Mouse (Mus musculus) E14TG2a.4 (cell line): ENCODE data around the gene Park7.
A peak's percentile ranks its signal among the peaks of the same experiment; 100 is the strongest.

Source experiments
- H3K27me3 ChIP-seq: 2 replicates; pipeline ENCODE4 v1.6.1; 2014; ENCODE audit warnings: low read length, control low read depth; ENCODE audit not compliant: insufficient read depth
- H3K36me3 ChIP-seq: 2 replicates; pipeline ENCODE4 v1.6.1; 2014; ENCODE audit warnings: low read length, control low read depth; ENCODE audit not compliant: insufficient read depth
- H3K4me1 ChIP-seq: replicated peaks from 2 replicates; pipeline ENCODE4 v1.6.1; 2014; ENCODE audit warnings: low read depth, low read length, control low read depth
- H3K4me3 ChIP-seq: replicated peaks from 2 replicates; pipeline ENCODE4 v1.5.1; 2014; ENCODE audit warnings: mild to moderate bottlenecking, low read length
- H3K9me3 ChIP-seq: 2 replicates; pipeline ENCODE4 v1.6.1; 2014; ENCODE audit warnings: low read length, control low read depth
- CTCF ChIP-seq: conservative IDR thresholded peaks from 2 replicates; pipeline ENCODE4 v1.5.1; 2014; ENCODE audit warnings: low read length
- NANOG ChIP-seq: IDR thresholded peaks from 2 replicates; pipeline ENCODE4 v1.6.1; 2014; ENCODE audit warnings: borderline replicate concordance, low read length, mixed read lengths
- POU5F1 ChIP-seq: IDR thresholded peaks from 2 replicates; pipeline ENCODE4 v1.6.1; 2014; ENCODE audit warnings: low read length, borderline replicate concordance

Park7 gene

GRCm38 (mm10) chr4:150872681-150873080 lies 41.6 kb downstream of the Park7 start:
- H3K4me1 ChIP-seq = peaks cover 73% of the 10 kb centered on the region
- H3K27me3 ChIP-seq = no peaks in the 10 kb centered on the region
- no peaks in the 10 kb centered on the region for H3K9me3 ChIP-seq
- peaks cover 21% of the 10 kb centered on the region for H3K36me3 ChIP-seq
- no peak for TF ChIP-seq POU5F1
- no peak for TF ChIP-seq CTCF
- no peak for TF ChIP-seq NANOG
- peak overlapping the region; percentile 60 for H3K4me3 ChIP-seq

DNA sequence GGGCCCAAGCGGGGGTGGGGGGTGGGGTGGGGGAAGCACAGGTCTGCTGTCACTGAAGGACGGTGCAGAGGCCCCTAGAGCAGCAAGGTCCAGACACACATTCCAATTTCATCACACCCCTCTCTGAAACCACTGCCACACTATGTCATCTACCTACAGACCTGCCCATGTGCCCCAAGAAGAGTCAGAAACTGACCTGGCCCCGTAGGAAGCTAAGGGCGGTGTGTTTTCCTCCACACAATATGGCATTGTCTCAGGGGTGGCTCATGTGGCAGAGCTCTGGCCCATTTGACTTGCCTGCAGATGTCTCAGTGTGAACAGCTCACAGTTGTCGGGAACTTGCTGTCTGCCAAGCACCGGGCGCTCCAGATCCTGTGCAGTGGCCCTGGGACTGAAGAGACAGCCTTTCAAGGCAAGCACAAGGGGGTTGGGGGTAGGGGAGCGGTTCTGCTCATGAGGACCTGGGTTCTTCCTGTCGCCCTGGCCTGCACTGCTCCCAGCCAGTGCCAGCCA lies 42.0 kb downstream of the Park7 start:
- H3K4me3 ChIP-seq = peak overlapping the region; percentile 60
- peaks cover 73% of the 10 kb centered on the region for H3K4me1 ChIP-seq
- no peaks in the 10 kb centered on the region for H3K9me3 ChIP-seq
- peaks cover 26% of the 10 kb centered on the region for H3K36me3 ChIP-seq
- TF ChIP-seq POU5F1 = no peak
- no peak for TF ChIP-seq NANOG
- TF ChIP-seq CTCF = no peak
- no peaks in the 10 kb centered on the region for H3K27me3 ChIP-seq

DNA sequence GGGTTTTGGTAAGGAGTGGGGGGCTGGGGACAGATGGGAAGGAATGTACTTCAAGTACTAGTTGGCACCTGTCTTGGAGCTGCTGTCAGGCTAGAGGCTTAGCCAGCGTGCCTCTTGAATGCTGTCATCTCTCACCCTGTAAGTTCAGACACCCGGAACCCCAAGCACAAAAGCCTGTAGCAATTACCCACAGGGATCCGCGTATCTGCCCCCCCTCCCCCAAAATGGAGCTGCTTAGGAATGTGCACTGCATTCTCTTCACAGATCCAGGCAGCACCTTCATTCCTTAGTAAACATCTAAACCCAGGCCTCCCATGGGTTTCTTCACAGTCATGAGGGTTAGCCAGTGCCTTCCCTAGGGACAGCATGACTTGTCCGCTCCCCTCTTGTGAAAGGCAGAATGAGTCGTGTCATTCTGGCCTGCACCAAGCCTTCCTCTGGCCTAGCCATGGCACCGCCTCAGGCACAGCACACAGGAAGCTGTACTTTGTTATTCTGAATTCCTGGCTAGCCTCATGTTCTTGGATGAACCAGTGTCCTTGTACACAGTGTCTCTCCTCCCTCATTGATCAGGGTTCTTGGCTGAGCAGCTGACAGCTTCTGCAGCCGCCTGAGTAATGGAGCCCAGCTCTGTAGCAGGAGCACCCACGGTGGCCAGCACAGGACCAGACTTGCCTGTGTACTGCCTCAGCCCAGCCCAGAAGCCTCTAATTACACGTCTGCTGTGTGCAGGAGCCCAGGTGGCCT lies 42.7 kb downstream of the Park7 start:
- H3K4me1 ChIP-seq = peaks cover 69% of the 10 kb centered on the region
- TF ChIP-seq POU5F1 (no peak), CTCF (no peak), NANOG (no peak)
- peaks cover 33% of the 10 kb centered on the region for H3K36me3 ChIP-seq
- H3K9me3 ChIP-seq = no peaks in the 10 kb centered on the region
- H3K4me3 ChIP-seq = peak overlapping the region; percentile 60; the same call in 1 of the 2 replicates
- H3K27me3 ChIP-seq = no peaks in the 10 kb centered on the region

- peaks cover 38% of the 10 kb centered on the region for H3K36me3 ChIP-seq
- H3K4me1 ChIP-seq = peaks cover 71% of the 10 kb centered on the region
- no peaks in the 10 kb centered on the region for H3K27me3 ChIP-seq
- peak overlapping the region; percentile 14; the same call in 1 of the 2 replicates for H3K4me3 ChIP-seq
- no peaks in the 10 kb centered on the region for H3K9me3 ChIP-seq
- TF ChIP-seq NANOG = no peak
- no peak for TF ChIP-seq POU5F1
- no peak for TF ChIP-seq CTCF
These were observed 43.3 kb downstream of the Park7 start for GRCm38 (mm10) chr4:150870963-150871391.

DNA sequence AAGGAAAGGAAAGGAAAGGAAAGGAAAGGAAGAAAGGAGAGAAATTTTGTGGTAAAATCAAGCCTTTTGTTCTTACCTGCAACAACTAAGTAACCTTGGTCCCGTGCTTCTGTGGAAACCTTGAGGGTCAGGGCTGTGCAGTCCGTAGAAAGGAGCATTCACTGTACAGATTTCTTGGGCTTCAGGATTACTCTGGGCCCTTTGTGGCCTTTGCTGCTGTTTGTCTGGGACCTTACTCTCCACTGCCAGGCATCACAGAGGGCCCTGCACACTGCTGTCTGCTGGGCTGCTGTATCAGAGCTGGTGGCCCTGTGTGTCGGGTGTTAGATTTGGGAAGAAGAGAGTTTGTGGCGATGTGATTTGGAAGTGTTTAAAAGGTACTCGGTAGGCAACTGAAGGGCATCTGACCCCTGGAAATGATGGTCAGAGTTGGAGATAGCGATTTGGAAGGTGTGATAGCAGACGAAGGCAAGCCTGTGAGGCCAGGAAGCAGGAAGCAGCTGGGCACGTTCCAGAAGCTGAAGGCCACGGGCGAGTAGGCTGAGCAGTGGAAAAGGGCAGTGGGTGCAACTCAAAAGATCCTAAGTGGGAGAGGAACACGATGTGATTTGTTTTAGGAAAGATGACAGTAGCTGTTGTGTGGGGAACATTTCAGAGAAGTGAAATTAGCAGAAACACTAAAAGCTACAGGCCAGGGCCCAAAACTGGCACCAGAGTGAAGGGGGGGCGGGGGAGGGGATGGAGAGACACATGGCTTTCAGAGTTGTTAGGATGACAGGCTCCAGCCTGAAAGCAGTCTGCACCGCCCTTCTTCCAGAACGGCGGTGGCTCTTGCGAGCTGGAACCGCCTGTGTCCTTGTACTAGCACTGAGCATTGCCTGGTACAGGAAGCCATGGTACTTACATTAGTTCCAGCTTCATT lies 44.7 kb downstream of the Park7 start:
- H3K27me3 ChIP-seq = no peaks in the 10 kb centered on the region
- no peaks in the 10 kb centered on the region for H3K9me3 ChIP-seq
- H3K36me3 ChIP-seq = peaks cover 48% of the 10 kb centered on the region
- TF ChIP-seq CTCF (no peak), POU5F1 (no peak), NANOG (no peak)
- no peak overlapping the region for H3K4me3 ChIP-seq
- peaks cover 60% of the 10 kb centered on the region for H3K4me1 ChIP-seq

DNA sequence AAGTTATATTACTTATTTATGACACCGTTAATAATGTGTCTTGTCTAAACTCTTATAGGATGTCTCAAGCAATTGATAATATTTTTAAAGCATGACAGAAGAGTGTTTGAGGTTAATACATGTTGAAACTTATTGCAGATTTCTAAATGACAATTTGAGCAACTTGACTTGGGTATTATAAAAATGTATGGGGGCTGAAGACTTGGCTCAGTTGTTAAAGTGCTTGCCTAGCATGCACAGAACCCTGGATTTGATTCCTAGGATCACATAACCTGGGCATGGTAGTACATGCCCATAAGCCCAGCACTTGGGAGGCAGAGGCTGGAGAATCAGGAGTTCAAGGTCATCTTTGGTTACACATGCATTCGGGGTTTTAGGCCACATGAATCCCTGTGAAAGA lies 45.4 kb downstream of the Park7 start:
- Histone ChIP-seq H3K4me3 (no peak overlapping the region), H3K4me1 (peaks cover 53% of the 10 kb centered on the region), H3K36me3 (peaks cover 48% of the 10 kb centered on the region), H3K9me3 (no peaks in the 10 kb centered on the region), H3K27me3 (no peaks in the 10 kb centered on the region)
- no peak for TF ChIP-seq NANOG
- TF ChIP-seq POU5F1 = no peak
- TF ChIP-seq CTCF = no peak

GRCm38 (mm10) chr4:150868161-150868560 lies 46.1 kb downstream of the Park7 start:
- Histone ChIP-seq H3K4me1 (peaks cover 50% of the 10 kb centered on the region), H3K9me3 (no peaks in the 10 kb centered on the region), H3K4me3 (no peak overlapping the region), H3K27me3 (no peaks in the 10 kb centered on the region), H3K36me3 (peaks cover 48% of the 10 kb centered on the region)
- no peak for TF ChIP-seq NANOG
- TF ChIP-seq POU5F1 = no peak
- no peak for TF ChIP-seq CTCF

DNA sequence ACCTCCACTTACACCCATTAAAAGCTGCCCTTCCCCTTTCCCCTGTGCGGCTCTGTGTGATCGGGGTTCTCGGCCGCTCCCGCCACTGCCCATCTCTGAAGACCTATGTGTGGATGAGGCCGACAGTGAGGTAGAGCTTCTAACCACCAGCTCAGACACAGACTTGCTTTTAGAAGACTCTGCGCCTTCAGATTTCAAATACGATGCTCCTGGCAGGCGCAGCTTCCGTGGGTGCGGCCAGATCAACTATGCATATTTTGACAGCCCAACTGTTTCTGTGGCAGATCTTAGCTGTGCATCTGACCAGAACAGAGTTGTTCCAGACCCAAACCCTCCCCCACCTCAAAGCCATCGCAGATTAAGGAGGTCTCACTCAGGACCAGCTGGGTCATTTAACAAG lies 47.7 kb downstream of the Park7 start:
- H3K4me1 ChIP-seq = peaks cover 36% of the 10 kb centered on the region
- TF ChIP-seq POU5F1 (no peak), CTCF (no peak), NANOG (no peak)
- no peaks in the 10 kb centered on the region for H3K27me3 ChIP-seq
- H3K9me3 ChIP-seq = no peaks in the 10 kb centered on the region
- H3K36me3 ChIP-seq = peaks cover 48% of the 10 kb centered on the region
- no peak overlapping the region for H3K4me3 ChIP-seq

DNA sequence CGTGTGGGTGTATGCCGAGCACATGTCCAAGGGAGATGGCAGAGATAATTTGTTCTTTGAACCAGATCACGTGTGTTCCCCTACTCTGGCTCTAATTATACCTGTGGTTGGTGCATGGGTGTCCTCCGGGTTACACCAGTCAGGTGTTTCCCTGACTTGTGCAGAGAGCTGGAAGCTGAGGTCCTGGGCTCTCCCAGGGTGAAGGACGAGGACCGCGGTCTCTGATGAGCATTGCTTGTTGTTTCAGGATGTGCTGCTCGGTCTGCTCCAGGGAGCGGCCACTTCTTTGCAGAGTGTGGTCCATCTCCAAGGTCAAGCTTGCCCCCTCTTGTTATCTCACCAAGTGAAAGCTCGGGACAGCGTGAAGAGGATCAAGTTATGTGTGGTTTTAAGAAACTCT lies 48.2 kb downstream of the Park7 start:
- Histone ChIP-seq H3K36me3 (peaks cover 48% of the 10 kb centered on the region), H3K4me3 (no peak overlapping the region), H3K9me3 (no peaks in the 10 kb centered on the region), H3K4me1 (peaks cover 31% of the 10 kb centered on the region), H3K27me3 (no peaks in the 10 kb centered on the region)
- no peak for TF ChIP-seq CTCF
- no peak for TF ChIP-seq NANOG
- TF ChIP-seq POU5F1 = no peak
